Mouse (Mus musculus) urinary bladder, adult 18-20 months (tissue): Measurements from ENCODE around the gene Sox5.

Experiments used
- DNase-seq, 2 experiments: peaks; one replicate each; pipeline ENCODE4 v3.0.0; 2022; ENCODE audit warnings: low spot score in 2 of 2, mixed read lengths in 2 of 2

Sox5 gene

GRCm38 (mm10) chr6:144042936-144043335, 738.8 kb downstream of the Sox5 start:
- peak in 1 of 2 experiments; percentile 25 for DNase-seq

- DNase-seq, result peak; percentile 25 to 35
These were observed 739.8 kb downstream of the Sox5 start for GRCm38 (mm10) chr6:144041941-144042340.

- DNase-seq, result no peak
These were observed 740.6 kb downstream of the Sox5 start for GRCm38 (mm10) chr6:144041188-144041587.

GRCm38 (mm10) chr6:144040349-144040748, 741.4 kb downstream of the Sox5 start:
- DNase-seq, result no peak

- no peak for DNase-seq
These were observed 742.6 kb downstream of the Sox5 start for GRCm38 (mm10) chr6:144039221-144039620.

- no peak for DNase-seq
These were observed 748.6 kb downstream of the Sox5 start for GRCm38 (mm10) chr6:144033191-144033590.

GRCm38 (mm10) chr6:144016929-144017328, 764.8 kb downstream of the Sox5 start:
- DNase-seq, result no peak

GRCm38 (mm10) chr6:144011880-144012524, 769.8 kb downstream of the Sox5 start:
- DNase-seq, result no peak

GRCm38 (mm10) chr6:144010995-144011394, 770.8 kb downstream of the Sox5 start:
- no peak for DNase-seq

GRCm38 (mm10) chr6:144010285-144010684, 771.5 kb downstream of the Sox5 start:
- DNase-seq, result no peak

- DNase-seq, result no peak
These were observed 776.6 kb downstream of the Sox5 start for GRCm38 (mm10) chr6:144005132-144005531.

- DNase-seq, result no peak
These were observed 783.6 kb downstream of the Sox5 start for GRCm38 (mm10) chr6:143998201-143998600.

GRCm38 (mm10) chr6:143997616-143998015, 784.2 kb downstream of the Sox5 start:
- DNase-seq, result no peak

- no peak for DNase-seq
These were observed 786.7 kb downstream of the Sox5 start for GRCm38 (mm10) chr6:143995046-143995445.

- no peak for DNase-seq
These were observed 794.2 kb downstream of the Sox5 start for GRCm38 (mm10) chr6:143987548-143987947.

- DNase-seq, result no peak
These were observed 801.6 kb downstream of the Sox5 start for GRCm38 (mm10) chr6:143980131-143980530.

GRCm38 (mm10) chr6:143967724-143968400, 813.9 kb downstream of the Sox5 start:
- DNase-seq, result no peak

GRCm38 (mm10) chr6:143960487-143960886, 821.3 kb downstream of the Sox5 start:
- no peak for DNase-seq

GRCm38 (mm10) chr6:143960081-143960480, 821.7 kb downstream of the Sox5 start:
- DNase-seq, result no peak

- DNase-seq, result no peak
These were observed 823.4 kb downstream of the Sox5 start for GRCm38 (mm10) chr6:143958372-143958771.

- no peak for DNase-seq
These were observed 824.7 kb downstream of the Sox5 start for GRCm38 (mm10) chr6:143957063-143957462.

- DNase-seq, result no peak
These were observed 833.0 kb downstream of the Sox5 start for GRCm38 (mm10) chr6:143948553-143949308.

GRCm38 (mm10) chr6:143948071-143948470, 833.7 kb downstream of the Sox5 start:
- no peak for DNase-seq
